26 mouse cellular contexts compared by ENCODE assay signal in genomic region chr3:32595080-32595479, GRCm38 (mm10). TPM values are rescaled to one million over a fixed set of nuclear protein-coding genes. Genes with fewer than 3 reads are reported as not detected.
DNase-seq lines count a peak whose midpoint lies in the region; ATAC-seq and TF ChIP-seq lines count a peak whose summit lies in the region.
"Had no signal": no experiment of that assay in that cellular context is flagged by ENCODE, and none has a peak within 500 bp of the region (broad histone marks: within the 10 kb centered on the region; RNA-seq: fewer than 3 reads in every experiment).

No protein-coding gene starts in this region.

- H3K36me3 ChIP-seq in kidney, embryonic 14.5 days (ENCODE audit: control insufficient read depth, insufficient read depth, low read length) = no peaks in the 10 kb centered on the region; the same call in 1 of the 2 replicates
- no peaks in the 10 kb centered on the region for H3K36me3 ChIP-seq in kidney, postnatal 0 days (ENCODE audit: insufficient read depth, low read length)
- H3K36me3 ChIP-seq in stomach, postnatal 0 days (ENCODE audit: control insufficient read depth, insufficient read depth, low read length) = peaks cover 2% of the 10 kb centered on the region; the same call in 1 of the 2 replicates
- H3K36me3 ChIP-seq: forebrain, embryonic 12.5 days; G1E had no signal

- H3K27ac ChIP-seq in kidney, embryonic 14.5 days (ENCODE audit: low read depth, low read length) = no peak overlapping the region
- H3K27ac ChIP-seq in kidney, postnatal 0 days = no peak overlapping the region
- no peak overlapping the region for H3K27ac ChIP-seq in stomach, postnatal 0 days (replicated peaks)
- H3K27ac ChIP-seq: embryonic facial prominence, embryonic 10.5 days; embryonic facial prominence, embryonic 13.5 days; forebrain, embryonic 12.5 days; forebrain, embryonic 15.5 days; hindbrain, embryonic 12.5 days; hindbrain, embryonic 15.5 days had no signal

- no peak overlapping the region for H3K9ac ChIP-seq in kidney, embryonic 14.5 days (ENCODE audit: low read depth, low read length)
- no peak overlapping the region for H3K9ac ChIP-seq in kidney, postnatal 0 days (ENCODE audit: low read depth, low read length)
- H3K9ac ChIP-seq in stomach, postnatal 0 days (ENCODE audit: low read length) = no peak overlapping the region
- H3K9ac ChIP-seq: embryonic facial prominence, embryonic 13.5 days; forebrain, embryonic 12.5 days; forebrain, embryonic 15.5 days; hindbrain, embryonic 12.5 days; hindbrain, embryonic 15.5 days had no signal

- H3K4me2 ChIP-seq in kidney, embryonic 14.5 days (replicated peaks; ENCODE audit: low read depth, low read length) = no peak overlapping the region
- no peak overlapping the region for H3K4me2 ChIP-seq in kidney, postnatal 0 days (ENCODE audit: low read length)
- H3K4me2 ChIP-seq in stomach, postnatal 0 days (replicated peaks; ENCODE audit: low read depth) = no peak overlapping the region
- H3K4me2 ChIP-seq: embryonic facial prominence, embryonic 13.5 days; forebrain, embryonic 12.5 days; forebrain, embryonic 15.5 days; heart, embryonic 11.5 days; hindbrain, embryonic 12.5 days; hindbrain, embryonic 15.5 days had no signal

- no peaks in the 10 kb centered on the region for H3K4me1 ChIP-seq in kidney, embryonic 14.5 days (ENCODE audit: control insufficient read depth, insufficient read depth, low read length)
- no peaks in the 10 kb centered on the region for H3K4me1 ChIP-seq in kidney, postnatal 0 days (replicated peaks; ENCODE audit: insufficient read depth, low read length)
- no peaks in the 10 kb centered on the region for H3K4me1 ChIP-seq in stomach, postnatal 0 days (replicated peaks; ENCODE audit: control insufficient read depth, insufficient read depth)
- H3K4me1 ChIP-seq: embryonic facial prominence, embryonic 10.5 days; embryonic facial prominence, embryonic 13.5 days; forebrain, embryonic 12.5 days; forebrain, embryonic 15.5 days; hindbrain, embryonic 12.5 days; hindbrain, embryonic 15.5 days had no signal

- no peak for DNase-seq in kidney, postnatal 25 days
- peak; percentile 65 for DNase-seq in kidney, postnatal 0 days (ENCODE audit: low spot score)
- no peak for DNase-seq in kidney, postnatal 14 days
- peak; percentile 19 for DNase-seq in embryo, embryonic 9.5 days (ENCODE audit: extremely low spot score)
- DNase-seq in stomach, postnatal 0 days (ENCODE audit: low spot score) = no peak
- DNase-seq in frontal cortex, postnatal 14 days (ENCODE audit: low spot score in 2 of 2) = no peak
- DNase-seq: adrenal gland, postnatal 10 days; adrenal gland, postnatal 36 days; B cell, adult 2 months; cerebellum, adult 18-20 months; cerebellum, adult 9-10 months; cerebellum, postnatal 25 days; gastrocnemius, postnatal 14 days; heart, adult 11 months had no signal

- TF ChIP-seq EP300 in stomach, postnatal 0 days (optimal IDR thresholded peaks at IDR 0.05) = no peak

- H3K4me3 ChIP-seq in kidney, embryonic 14.5 days (ENCODE audit: low read length) = no peak overlapping the region
- no peak overlapping the region for H3K4me3 ChIP-seq in kidney, postnatal 0 days (replicated peaks; ENCODE audit: low read depth, low read length)
- H3K4me3 ChIP-seq in stomach, postnatal 0 days (ENCODE audit: low read depth, low read length) = no peak overlapping the region
- H3K4me3 ChIP-seq: embryonic facial prominence, embryonic 10.5 days; embryonic facial prominence, embryonic 13.5 days; erythroblast, embryonic 14.5 days; forebrain, embryonic 12.5 days; forebrain, embryonic 15.5 days; hindbrain, embryonic 12.5 days; hindbrain, embryonic 15.5 days had no signal

- whole genome bisulfite sequencing in kidney, embryonic 14.5 days = 22% methylated on average over 4 of the region's 4 CpGs
- 23% methylated on average over 4 of the region's 4 CpGs for WGBS in kidney, postnatal 0 days
- 69% methylated on average over 4 of the region's 4 CpGs for WGBS in stomach, postnatal 0 days

- peak; percentile 88 for ATAC-seq in kidney, embryonic 14.5 days (ENCODE audit: low FRiP score, low TSS enrichment)
- ATAC-seq in kidney, postnatal 0 days (replicated peaks; ENCODE audit: low FRiP score, low read depth) = 0 out of 2 replicates have a peak, but pooled peaks have one; percentile 25
- no peak for ATAC-seq in stomach, postnatal 0 days (ENCODE audit: low FRiP score, low TSS enrichment)
- ATAC-seq: forebrain, embryonic 15.5 days; Patski had no signal

- H3K27me3 ChIP-seq in kidney, embryonic 14.5 days (ENCODE audit: control insufficient read depth, insufficient read depth, low read length) = no peaks in the 10 kb centered on the region
- no peaks in the 10 kb centered on the region for H3K27me3 ChIP-seq in kidney, postnatal 0 days (ENCODE audit: insufficient read depth, low read length)
- H3K27me3 ChIP-seq in stomach, postnatal 0 days (ENCODE audit: control insufficient read depth, insufficient read depth, low read length) = no peaks in the 10 kb centered on the region
- H3K27me3 ChIP-seq: CH12.LX; embryonic facial prominence, embryonic 13.5 days; forebrain, embryonic 12.5 days; forebrain, embryonic 15.5 days; hindbrain, embryonic 12.5 days; hindbrain, embryonic 15.5 days had no signal

- no peak; the same call in 1 of the 2 replicates for TF ChIP-seq CTCF in kidney, postnatal 0 days (IDR thresholded peaks at IDR 0.05; ENCODE audit: low read depth)
- no peak for TF ChIP-seq CTCF in stomach, postnatal 0 days (IDR thresholded peaks at IDR 0.05; ENCODE audit: low read depth)

- no peaks in the 10 kb centered on the region for H3K9me3 ChIP-seq in kidney, embryonic 14.5 days (ENCODE audit: control insufficient read depth, low read length)
- H3K9me3 ChIP-seq in kidney, postnatal 0 days (replicated peaks; ENCODE audit: low read length) = no peaks in the 10 kb centered on the region
- H3K9me3 ChIP-seq in stomach, postnatal 0 days (ENCODE audit: control insufficient read depth, low read length) = no peaks in the 10 kb centered on the region
- H3K9me3 ChIP-seq: embryonic facial prominence, embryonic 10.5 days; embryonic facial prominence, embryonic 13.5 days; forebrain, embryonic 12.5 days; G1E; hindbrain, embryonic 12.5 days; hindbrain, embryonic 15.5 days had no signal

RNA-seq across cellular contexts. Expression of gene Gnb4, which starts 21.3 kb away (rescaled TPM):
- 36.4 and 43.8 TPM in 2 replicates for polyA plus RNA-seq in kidney, embryonic 14.5 days (2014; fragmentation: Nextera tagmentation; extraction: Ambion mirVana)
- 40.0 and 41.0 TPM in 2 replicates for polyA plus RNA-seq in kidney, postnatal 0 days (2015; fragmentation: Nextera tagmentation; extraction: Ambion mirVana)
- polyA plus RNA-seq in stomach, postnatal 0 days (2015; fragmentation: Nextera tagmentation; extraction: Ambion mirVana) = 39.5 and 42.6 TPM in 2 replicates

Comparison
In these comparisons a context has a peak if more than half of its experiments do, and no peak if none do; other contexts are left out.
1. DNase-seq: peak in kidney, postnatal 0 days (single experiment) and embryo, embryonic 9.5 days (single experiment); none in kidney, postnatal 25 days (0 of 2), kidney, postnatal 14 days (single experiment), stomach, postnatal 0 days (single experiment) and frontal cortex, postnatal 14 days (0 of 2).